Mouse (Mus musculus) lung, postnatal 25 days (tissue): ENCODE measurements at regions not wholly inside any gene's neighbourhood (a gene's known extent, or its start where the extent isn't known, plus 50 kb on each side); places are given as distances from the start of the nearest gene placed in this dataset.

Experiments used
- DNase-seq: peaks from one replicate; pipeline ENCODE4 v3.0.0; 2022; ENCODE audit warnings: low spot score

DNA sequence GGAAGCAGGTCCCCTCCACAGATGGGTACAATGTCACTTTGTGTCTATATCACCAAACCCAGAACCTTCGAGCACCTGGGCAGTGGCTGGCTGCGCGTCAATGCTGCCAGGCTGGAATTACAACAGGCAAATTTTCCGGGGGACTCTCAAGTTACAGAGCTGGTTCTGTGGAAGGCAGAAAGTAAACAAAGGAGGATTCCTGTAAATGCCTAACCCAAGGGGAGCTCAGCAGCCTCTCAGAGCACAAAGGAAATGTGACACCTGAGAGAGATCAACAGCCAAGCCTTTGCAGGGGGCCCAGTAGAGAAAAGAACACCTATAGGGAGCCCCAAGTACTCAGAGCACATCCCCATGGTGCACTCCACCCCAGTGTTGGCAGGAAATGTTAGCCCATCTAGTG, 70.7 kb downstream of the Setd4 start:
- DNase-seq = peak; percentile 50

DNA sequence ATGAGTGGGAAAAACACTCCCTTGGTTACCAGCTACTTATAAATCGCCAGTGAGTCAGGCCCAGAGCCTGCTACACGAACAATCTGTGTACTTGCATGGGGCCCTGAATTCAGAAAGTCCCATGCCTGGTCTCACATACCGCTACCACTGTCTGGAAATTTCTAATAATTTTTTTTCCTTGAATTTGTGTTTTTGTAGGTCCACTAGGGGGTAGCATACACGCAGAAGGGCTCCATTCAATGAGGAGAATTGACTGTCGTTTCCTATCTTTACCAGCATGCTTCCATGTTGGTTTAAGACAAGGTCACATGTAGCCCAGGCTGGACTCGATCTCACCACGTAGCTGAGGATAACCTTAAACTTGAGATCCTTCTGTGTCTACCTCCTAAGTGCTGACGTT, 71.9 kb downstream of the Setd4 start:
- DNase-seq = no peak

DNA sequence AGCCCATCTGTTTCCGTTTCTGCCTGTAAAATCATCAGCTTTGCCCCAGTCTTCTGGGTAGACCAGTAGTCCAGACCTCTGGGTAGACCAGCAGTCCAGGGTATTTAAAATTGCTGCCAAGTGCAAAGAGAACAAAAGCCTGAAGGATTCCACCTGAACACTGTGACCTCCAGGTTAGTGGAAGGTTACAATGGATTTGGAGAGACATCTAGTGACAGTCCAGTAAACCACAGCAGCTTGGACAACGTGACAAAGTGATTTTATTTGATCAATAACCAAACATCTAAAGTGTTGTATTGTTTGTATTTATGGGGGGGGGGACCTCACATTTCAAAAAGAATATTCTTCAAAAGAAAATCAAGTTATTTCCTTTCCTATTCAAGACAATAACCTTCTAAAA, 81.4 kb downstream of the Setd4 start:
- no peak for DNase-seq

DNA sequence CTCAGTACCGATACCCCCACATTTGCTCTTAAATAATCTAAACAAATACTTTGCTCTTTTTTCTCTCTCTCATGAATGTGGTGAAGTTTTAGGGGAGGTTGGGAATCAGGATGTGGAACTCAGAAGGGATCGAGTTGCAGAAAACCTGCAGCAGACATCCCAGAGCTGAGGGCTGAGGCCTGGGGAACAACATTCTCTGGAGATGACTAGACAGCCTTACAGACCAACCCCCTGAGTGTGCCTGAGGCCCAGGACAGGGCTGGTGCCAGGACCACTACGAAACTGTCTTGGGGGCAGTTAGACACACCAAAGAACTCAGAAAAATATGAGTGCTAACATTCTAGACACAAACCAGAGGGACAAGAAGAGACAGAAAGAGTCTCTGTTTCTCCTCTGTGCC, 83.4 kb downstream of the Setd4 start:
- DNase-seq = no peak

DNA sequence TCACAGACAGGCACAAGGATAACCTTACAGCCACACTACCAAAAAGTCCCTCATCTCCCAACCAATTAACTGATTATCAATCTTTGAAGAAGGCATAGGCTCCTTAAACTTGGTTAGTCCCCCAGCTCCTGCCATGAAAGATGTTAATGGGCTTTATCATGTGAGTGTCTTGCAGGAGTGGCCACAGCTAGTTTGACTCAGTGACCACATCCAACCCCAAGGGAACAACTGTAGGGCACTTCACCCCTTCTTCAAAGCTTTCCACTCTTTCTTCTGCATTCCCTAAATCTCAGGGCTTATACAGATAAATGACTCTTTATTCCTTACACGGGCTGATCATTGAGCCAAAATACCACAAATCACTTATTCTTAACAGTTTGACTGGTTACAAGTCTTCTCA, 85.2 kb downstream of the Setd4 start:
- no peak for DNase-seq

DNA sequence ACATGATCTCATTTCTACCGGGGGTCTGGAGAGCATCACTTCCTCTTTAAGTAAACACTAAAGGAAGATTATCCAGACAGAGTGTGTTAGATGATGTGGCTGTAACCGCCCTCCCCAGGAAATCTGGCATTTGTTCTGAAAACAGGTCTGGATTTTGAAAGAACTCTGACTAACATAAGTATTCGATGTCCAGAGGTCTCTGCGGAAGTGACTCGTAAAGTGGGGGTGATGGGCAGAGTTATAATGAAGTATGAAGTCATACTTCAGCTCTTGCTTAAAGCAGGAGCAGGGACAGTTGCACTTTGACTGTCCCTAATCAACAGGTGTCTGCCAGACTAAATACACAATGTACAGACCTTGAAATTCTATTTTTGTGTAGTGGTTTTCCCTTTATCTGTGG, 87.1 kb downstream of the Setd4 start:
- no peak for DNase-seq

DNA sequence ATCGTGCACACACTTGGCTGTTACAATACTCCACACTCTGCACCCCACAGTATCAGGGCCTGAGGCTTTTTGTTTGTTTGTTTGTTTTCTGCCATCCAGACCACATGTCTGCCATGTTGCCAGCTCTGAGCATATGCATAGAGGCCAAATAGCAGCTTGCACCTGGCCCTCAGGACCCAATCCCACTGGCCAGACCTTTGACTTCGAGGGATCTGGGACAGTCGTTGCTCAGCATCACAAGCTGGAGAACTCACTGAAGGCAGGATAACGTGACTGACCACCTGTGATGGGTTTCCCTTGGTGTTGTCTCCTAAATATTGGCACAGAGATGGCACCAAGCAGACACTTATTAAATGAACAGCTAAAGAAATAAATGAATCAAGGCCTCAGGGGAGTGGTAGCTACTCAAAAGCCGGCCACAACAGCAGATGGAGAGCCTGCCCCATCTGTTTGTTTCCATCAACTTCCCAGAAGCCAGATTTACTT, 88.4 kb downstream of the Setd4 start:
- DNase-seq = no peak

DNA sequence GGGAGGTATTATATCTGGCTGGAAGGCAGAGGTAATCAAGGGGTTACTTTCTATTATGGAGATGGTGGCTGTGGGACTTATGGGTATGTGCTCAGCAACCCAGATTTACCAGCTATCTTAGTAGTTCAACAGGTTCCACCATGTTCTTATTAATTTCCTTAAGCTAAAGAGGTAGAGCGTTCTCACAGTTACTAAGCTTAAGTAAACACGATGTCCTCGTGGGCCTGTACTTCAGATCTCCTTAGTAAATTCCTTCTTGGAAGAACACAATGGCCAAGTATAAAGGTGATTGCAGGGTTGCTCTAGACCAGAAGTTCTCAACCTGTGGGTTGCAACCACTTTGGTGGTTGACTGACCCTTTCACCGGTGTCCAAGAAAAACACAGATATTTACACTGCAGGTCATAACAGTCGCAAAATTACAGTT, 90.2 kb downstream of the Setd4 start:
- peak; percentile 53 for DNase-seq

DNA sequence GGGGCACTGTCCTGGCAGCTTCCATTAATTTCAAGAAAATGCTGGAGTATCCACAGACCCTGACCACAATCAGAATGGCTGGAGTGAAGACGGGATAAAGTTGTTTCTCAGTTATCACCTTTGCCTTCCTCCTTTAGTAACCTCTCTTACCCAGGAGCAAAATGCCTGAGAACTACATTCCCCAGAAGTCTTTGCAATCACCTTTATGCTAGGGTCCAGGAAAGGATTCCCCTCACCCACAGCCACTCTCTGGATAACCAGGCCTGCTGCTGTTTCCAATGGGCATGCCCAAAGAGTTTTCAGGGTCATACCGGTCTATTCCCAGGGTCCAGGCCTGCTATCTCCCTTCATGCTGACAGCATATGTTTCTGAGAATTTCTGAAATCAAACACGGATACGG, 91.9 kb downstream of the Setd4 start:
- no peak for DNase-seq

DNA sequence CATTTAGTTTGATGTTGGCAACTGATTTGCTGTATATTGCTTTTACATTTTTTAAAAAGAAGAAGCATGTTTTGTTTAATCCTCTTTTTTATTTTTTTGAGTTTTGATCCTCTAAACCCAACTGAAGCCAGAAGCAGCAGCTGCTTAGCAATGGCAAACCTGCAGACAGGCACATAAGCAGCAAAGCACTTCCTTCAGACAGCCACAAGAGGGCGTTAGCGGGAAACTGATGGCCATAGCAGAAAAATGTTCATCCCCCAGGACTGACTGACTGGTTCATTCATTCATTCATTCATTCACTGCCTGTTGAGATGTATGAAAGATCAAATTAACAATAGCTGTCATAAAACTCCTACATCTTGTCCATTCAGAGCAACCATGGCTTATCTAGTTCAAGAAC, 92.3 kb downstream of the Setd4 start:
- DNase-seq = no peak

DNA sequence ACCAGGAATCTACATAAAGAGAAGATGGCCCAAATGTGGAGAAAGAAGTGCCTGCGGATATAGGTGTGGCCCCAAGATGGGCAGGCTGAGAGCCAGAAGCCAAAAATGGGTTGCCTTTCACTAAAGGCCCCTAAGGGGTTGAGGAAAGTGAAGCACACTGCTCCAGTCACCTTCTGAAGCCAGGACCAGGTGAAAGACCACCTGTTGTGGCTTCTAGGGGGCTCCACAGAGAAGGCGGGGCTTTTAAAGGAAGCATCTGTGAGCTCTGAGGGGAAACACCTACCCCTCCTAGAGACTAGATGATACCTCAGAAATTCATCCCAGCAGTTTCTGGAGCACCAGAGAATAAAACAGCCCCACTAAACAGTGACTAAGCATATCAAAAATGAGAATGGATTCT, 105.1 kb downstream of the Setd4 start:
- no peak for DNase-seq

DNA sequence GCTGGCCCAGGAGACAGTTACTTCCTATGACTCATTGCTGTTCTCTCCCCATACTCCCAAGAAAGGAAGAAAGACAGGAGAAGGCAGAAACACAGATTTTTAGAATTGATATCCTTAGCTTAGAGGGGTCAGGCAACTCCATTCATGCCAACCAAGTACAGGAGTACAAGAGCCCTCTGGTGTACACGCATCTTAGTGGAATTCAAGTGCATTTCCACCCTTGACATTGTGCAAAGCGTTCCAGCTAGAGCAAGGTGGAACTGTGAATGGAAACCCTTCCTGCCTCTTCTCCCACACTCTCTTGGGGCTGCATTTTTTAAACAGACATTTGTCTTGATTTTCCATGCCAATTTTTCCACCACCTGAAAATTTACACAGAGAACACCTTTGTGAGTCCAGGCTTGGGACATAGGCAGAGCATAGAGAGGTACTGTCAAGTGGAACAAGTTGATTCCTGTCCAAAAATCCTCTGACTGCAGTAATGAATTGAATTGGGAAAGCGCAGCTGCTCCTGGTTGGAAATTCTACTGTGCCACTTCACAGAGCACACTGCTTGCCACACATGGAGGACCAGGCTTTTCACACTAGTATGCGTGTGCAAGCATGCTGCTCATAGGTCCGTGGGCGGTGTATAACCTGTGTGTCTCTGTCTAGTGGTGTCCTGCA, 110.4 kb downstream of the Setd4 start:
- no peak for DNase-seq

DNA sequence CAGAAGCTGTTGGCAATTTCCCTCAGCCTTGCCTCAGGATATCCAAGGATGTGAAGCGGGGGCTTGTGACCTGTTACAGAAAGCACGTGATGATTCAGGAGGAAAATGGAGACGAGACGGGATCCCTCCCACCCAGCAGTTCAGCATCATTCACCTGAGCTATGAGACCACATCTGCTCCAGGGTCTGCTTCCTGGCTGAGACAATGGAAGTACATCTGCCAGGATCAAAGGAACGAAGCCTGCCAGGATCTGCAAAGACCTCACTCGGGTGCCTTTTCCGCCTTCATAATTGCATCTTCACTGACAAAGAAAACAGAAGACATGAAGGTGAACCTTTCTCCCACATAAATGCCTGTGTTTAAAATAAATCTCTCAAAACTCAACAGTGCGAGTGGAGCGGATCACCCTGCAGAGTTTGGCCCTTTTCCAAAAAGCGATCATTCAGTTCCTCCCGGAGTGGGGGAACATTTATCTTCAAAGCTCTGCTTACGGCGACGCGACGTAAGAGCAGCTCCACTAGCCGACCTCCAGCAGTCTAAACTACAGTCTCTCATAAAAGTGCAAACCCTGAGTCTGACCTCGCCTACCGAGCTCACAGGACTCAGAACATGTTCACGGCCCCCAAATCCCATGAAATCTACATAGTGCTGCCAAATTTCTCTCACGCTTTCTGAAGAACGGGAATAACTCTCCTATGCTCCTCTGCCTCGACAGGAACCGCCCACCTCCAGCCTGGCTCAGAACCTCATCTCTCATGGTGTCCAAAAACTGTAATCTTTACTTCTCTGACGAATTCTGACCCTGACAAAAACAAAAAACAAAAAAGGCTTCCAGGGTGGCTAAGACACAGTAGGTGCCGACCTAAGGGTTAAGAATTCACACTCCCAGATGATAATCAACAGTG, 117.0 kb downstream of the Setd4 start:
- DNase-seq = no peak

DNA sequence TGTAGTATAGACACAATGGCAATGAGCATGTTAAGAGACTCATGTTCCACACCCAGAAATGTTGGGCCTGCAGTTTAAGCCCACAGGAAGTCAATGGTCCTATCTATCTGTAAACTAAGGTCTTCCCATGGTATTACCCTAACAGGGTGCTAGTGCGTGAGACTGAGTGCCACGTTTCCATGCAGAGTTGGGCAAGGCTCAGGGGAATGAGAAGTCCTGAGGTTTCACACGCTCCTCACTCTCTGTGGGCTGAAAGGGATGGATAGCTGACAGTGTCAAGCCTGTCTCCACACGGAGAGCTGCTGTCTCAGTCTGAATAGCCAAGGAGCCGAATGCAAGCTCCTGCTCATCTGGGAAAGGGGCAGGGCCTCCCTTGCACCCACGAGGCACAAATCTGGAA, 133.9 kb downstream of the Setd4 start:
- DNase-seq = no peak

DNA sequence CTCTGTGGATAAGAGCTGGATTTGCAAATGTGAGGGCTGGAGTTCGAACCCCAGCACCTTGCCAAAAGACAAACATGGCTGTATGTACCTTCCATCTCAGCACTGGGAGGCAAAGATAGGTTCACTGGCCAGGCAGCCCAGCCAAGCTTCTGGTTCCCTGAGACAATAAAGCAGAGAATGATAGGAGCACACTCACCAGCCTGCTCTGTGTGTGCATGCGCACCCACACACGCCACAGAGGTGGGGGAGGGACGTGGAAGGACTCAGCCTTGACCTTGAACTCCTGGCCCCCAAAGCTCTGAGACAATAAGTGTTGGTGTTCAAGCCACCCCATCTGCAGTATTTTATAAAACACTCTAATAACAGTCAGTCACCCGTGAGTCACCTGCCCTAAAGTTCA, 138.1 kb downstream of the Setd4 start:
- no peak for DNase-seq

DNA sequence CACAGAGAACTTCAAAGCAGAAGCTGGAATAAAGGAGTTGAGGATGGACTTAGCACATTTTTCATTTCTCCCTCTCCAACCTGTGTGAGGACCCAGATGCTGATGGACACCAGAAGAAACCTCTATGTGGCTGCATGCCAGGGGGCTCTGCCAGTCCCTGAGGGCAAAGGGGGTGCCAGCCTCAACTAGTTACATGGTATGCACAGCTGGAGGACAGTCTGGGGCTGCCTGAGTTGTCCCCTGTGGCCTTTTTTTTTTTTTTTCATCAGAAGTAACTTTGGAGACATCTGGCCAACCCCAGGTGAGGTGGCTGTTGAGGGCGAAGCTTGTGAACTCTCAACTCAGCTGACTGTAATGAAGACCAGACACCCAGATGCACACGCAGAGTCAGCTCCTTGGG, 139.0 kb downstream of the Setd4 start:
- no peak for DNase-seq

DNA sequence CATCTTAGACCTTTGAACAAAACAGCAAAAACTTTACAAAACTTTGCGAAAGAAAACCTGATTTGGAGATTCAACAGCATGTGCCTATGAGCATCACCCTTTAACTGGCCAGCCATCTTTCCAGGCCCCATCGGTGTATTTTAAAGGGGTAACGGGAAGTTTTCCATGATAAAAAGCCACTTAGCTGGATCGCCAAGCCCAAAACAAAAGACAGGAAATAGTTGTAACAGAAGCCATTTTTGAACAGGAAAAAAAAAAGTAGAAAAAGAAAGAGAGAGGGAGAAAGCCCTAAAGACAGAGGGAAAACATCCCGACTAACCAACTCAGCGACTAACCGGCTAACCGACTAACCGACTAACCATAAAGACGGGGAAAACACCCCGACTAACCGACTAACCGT, 140.5 kb downstream of the Setd4 start:
- DNase-seq = no peak

DNA sequence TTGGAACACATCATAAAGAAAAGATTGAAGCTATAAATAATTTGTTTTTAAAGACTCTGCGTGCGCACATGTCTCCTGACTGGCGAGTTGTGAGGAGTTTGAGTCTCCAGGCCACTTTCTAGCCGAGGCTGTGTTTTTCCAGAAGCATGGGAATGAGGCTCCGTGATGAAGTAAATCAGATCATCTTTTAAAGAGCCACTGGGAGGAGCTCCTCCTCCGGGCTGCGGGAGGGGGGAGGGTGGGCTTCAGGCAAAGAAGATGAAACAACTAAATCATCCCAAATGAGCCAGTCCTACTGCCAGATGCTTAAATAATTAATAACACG, 141.6 kb downstream of the Setd4 start:
- no peak for DNase-seq

DNA sequence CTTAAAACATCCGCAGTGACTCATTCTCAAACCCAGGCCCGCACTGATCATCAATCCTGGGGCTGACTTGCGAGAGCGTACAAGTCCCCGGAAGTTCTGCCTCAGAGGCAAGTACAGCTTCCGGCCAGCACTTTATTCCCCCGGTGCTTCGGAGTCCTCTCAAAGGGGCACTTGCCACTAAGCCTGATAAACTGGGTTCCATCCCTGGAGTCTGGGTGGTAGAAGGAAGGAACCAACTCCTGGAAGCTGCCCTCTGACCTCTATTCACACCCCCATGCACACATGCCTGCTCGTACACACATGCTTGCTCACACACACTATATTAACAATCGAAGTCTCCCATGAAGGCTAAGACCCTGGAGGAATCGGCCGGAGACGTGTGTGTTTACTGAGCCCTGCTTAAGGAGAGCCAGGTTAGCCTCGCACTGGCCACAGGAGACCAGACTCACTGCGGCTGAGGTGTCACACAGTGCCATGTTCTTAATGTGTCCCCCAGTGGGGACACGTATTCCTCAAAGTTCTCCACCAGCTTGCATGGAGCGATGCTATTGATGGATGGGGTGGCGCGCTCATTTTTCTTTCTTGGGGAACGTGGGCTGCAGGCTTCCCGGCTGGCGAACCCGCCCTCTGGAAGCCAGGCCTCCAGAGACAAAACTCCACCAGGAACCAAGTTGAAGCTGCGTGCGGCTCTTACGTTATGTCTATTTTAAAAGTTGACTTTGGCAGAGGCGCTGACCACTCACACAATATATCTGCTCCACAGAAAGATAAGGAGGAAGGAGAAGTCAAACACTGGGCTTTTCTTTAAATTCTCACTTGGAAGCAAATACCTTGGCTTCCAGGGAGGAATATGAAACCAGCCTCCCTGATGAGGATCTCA, 142.2 kb downstream of the Setd4 start:
- no peak for DNase-seq

DNA sequence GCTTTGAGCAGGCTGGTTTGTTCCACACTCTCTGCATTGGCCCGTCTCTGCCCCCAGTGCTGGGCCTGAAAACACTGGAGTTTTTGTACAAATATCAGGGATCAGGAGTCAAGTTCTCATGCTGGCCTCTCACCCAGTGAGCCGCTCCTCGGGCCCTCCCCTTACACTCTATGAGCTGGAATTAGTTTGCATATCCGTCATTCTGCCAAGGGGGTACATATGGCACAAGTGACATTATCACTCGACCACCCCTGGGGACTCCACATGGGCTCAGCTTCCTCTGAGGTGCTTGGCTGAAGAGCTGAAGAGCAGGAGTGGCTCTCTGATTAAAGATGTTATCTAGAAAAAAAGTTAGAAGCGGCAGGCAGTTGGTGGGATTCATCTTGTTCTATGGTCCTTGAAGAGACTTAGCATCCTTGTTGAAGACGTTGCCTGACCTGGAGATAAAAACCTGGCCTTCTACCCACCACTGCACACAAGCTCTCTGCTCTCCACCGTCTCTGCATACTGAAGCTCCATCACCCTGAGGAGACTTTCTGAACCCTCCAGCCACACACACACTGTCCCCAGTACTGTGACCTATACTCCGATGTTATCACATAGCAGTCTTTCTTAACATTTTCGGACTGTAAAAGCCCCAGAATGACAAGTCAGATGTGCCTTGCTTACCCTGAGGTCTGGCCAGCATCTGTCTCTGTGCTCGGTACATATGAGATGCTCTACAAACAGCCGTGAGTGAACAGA, 144.2 kb downstream of the Setd4 start:
- no peak for DNase-seq

DNA sequence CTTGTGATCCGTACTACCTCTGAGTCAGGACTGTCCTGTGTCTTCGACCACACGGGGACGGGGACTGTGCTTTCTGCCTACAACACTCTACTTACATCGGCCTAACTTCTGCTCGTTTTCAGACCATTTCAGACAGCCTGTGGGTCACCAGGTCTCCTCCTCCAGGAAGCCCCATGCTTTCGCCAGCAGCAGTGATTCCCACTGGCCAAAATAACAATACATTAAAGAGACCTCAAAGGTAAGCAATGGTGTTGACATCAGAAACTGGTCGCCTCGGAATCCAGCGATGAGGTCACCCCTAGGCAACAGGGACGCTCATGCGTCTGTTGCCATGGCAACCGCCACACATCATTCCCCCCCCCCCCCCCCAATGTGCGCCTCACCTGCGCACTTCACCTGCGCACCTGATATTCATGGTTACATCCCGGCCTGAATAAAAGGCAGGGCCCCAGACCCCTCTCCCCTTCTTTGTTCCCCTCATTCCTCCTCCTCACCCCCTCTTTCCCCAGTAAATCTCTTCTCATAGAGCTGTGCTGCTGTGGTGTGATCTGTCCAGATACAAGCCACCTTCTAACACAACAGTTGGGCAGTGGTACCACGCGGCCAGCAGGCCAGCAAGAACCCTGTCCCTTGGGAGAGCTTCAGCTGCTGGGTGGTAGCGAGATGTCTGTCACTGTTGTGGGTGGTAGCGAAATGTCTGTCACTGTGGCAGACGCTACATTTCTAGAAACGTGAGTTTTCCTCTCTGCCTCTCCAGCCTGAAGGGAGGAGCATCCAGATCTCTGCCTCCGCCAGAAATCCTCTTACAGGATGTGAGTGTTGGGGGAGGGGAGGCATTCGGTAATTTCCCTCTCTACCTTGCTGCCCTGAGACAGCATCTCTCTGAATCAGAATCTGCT, 145.0 kb downstream of the Setd4 start:
- DNase-seq = no peak
